Mouse (Mus musculus): ENCODE measurements around the gene Dcun1d1.

- TF ChIP-seq CTCF (IDR thresholded peaks at IDR 0.05; ENCODE audit: control insufficient read depth, insufficient read depth, low read length) (no peak), POLR2A (IDR thresholded peaks at IDR 0.05; ENCODE audit: borderline replicate concordance, control insufficient read depth, low read depth, low read length) (no peak)
These were observed 11.4 kb downstream of the Dcun1d1 start for GRCm38 (mm10) chr3:35925852-35926251.

Data from bone marrow, adult 2 months (tissue).